Mouse (Mus musculus) hindbrain, embryonic 12.5 days (tissue): ENCODE data around the gene Rufy3. TPM values are rescaled to one million over a fixed set of nuclear protein-coding genes. Genes with fewer than 3 reads are reported as not detected.

Source experiments
- ATAC-seq: fragments of 200-750 bp; cut with Nextera tagmentation; 2 replicates; pipeline ENCODE4 v1.8.0; 2017; ENCODE audit warnings: moderate TSS enrichment; ENCODE audit not compliant: low FRiP score
- H3K27ac ChIP-seq: fragments of 300-500 bp; sonication (generic); 2 replicates; pipeline ENCODE4 v1.5.1; 2016; ENCODE audit warnings: mild to moderate bottlenecking
- H3K27me3 ChIP-seq: fragments of 300-500 bp; sonication (generic); 2 replicates; pipeline ENCODE4 v1.6.1; 2016; ENCODE audit warnings: mild to moderate bottlenecking
- H3K36me3 ChIP-seq: fragments of 300-500 bp; sonication (generic); 2 replicates; pipeline ENCODE4 v1.6.1; 2016; ENCODE audit warnings: mild to moderate bottlenecking
- H3K4me1 ChIP-seq: fragments of 300-500 bp; sonication (generic); 2 replicates; pipeline ENCODE4 v1.6.1; 2016
- H3K4me2 ChIP-seq: fragments of 300-500 bp; sonication (generic); replicated peaks from 2 replicates; pipeline ENCODE4 v1.6.1; 2016; ENCODE audit warnings: mild to moderate bottlenecking
- H3K4me3 ChIP-seq: fragments of 300-500 bp; sonication (generic); 2 replicates; pipeline ENCODE4 v1.5.1; 2016; ENCODE audit warnings: mild to moderate bottlenecking
- H3K9ac ChIP-seq: fragments of 300-500 bp; sonication (generic); 2 replicates; pipeline ENCODE4 v1.6.1; 2016; ENCODE audit warnings: mild to moderate bottlenecking, moderate library complexity
- H3K9me3 ChIP-seq: fragments of 300-500 bp; sonication (generic); replicated peaks from 2 replicates; pipeline ENCODE4 v1.6.1; 2016; ENCODE audit warnings: mild to moderate bottlenecking
- WGBS: fragments of 180-500 bp; shearing (Covaris S2); methylation state at CpG from one replicate; pipeline ENCODE4 v1.1.7; 2016; 5-methylcytosine and 5-hydroxymethylcytosine counted together
- polyA plus RNA-seq: library from polyadenylated mRNA; unstranded; fragments of >200 nt; fragmentation: Nextera tagmentation; extraction: Ambion mirVana; gene quantifications from 2 replicates; pipeline ENCODE4 v1.2.1, GENCODE M21; 2016

The Rufy3 gene
- polyA plus RNA-seq, 1 experiment from 2014 or later = 229 TPM

- no peaks in the 10 kb centered on the region for H3K4me1 ChIP-seq
- H3K9me3 ChIP-seq = no peaks in the 10 kb centered on the region
- H3K9ac ChIP-seq = no peak overlapping the region
- no peak for ATAC-seq
- no peaks in the 10 kb centered on the region for H3K36me3 ChIP-seq
- H3K27me3 ChIP-seq = no peaks in the 10 kb centered on the region
- H3K4me3 ChIP-seq = no peak overlapping the region
- H3K27ac ChIP-seq = no peak overlapping the region
- H3K4me2 ChIP-seq = no peak overlapping the region
- WGBS = 74% methylated on average over 4 of the region's 4 CpGs
Observed at GRCm38 (mm10) chr5:88699251-88699913, 134.5 kb downstream of the Rufy3 start.

Other genes starting within 250 kb of the Rufy3 start
- not detected in 2 replicates for gene Prol1, start 247.7 kb upstream of the Rufy3 start, polyA plus RNA-seq
- not detected in 2 replicates for gene Amtn, start 188.9 kb upstream of the Rufy3 start, polyA plus RNA-seq
- not detected in 2 replicates for gene Ambn, start 109.0 kb upstream of the Rufy3 start, polyA plus RNA-seq
- not detected in 2 replicates for gene Enam, start 77.1 kb upstream of the Rufy3 start, polyA plus RNA-seq
- gene Jchain, start 37.1 kb upstream of the Rufy3 start, polyA plus RNA-seq = 0.27 and 0.35 TPM in 2 replicates
- 60.9 and 62.7 TPM in 2 replicates for gene Utp3, start 10.6 kb upstream of the Rufy3 start, polyA plus RNA-seq
- gene Grsf1, start 111.1 kb downstream of the Rufy3 start, polyA plus RNA-seq = 88.6 and 88.9 TPM in 2 replicates
- 14.7 and 16.2 TPM in 2 replicates for gene Mob1b, start 155.8 kb downstream of the Rufy3 start, polyA plus RNA-seq
- gene Dck, start 200.0 kb downstream of the Rufy3 start, polyA plus RNA-seq = 90.8 and 92.2 TPM in 2 replicates